Mouse (Mus musculus) heart, adult 18-20 months (tissue): ENCODE data around the gene Astn1. TPM values are rescaled to one million over a fixed set of nuclear protein-coding genes. Genes with fewer than 3 reads are reported as not detected.

Source experiments
- DNase-seq, 2 experiments: peaks; one replicate each; pipeline ENCODE4 v3.0.0; 2021 to 2022; ENCODE audit warnings: mixed read lengths in 1 of 2
- microRNA-seq, 2 experiments: library from miRNA; unstranded; fragments of <30 nt; microRNA quantifications; one replicate each; pipeline ENCODE4 v1.2.0; 2022
- total RNA-seq, 2 experiments: library from RNA; stranded (reverse); gene quantifications; 2 replicates each; pipeline ENCODE4 v1.2.3; 2021

The Astn1 gene
- total RNA-seq, 2 experiments from 2014 or later = 0.46 to 1.1 TPM

GRCm38 (mm10) chr1:158740949-158741348 is 378.9 kb downstream of the Astn1 start:
- DNase-seq = no peak

Small RNA genes lying within 50 kb of the gene (microRNA-seq; reads per million reads assigned to microRNA genes)
- gene Mir488 = 5.7 to 10.8 reads per million in 2 experiments

Other genes with a start within 250 kb of the Astn1 start
- gene Brinp2, start 5.9 kb upstream of the Astn1 start, total RNA-seq = under 1 TPM; 0.18 to 0.22 TPM